Mouse (Mus musculus) right cerebral cortex, postnatal 10 days (tissue): ENCODE measurements around the gene Tmem40.
A peak's percentile ranks its signal among the peaks of the same experiment; 100 is the strongest.

ENCODE experiments used
- DNase-seq, 2 experiments: peaks; one replicate each; pipeline ENCODE4 v3.0.0; 2021; ENCODE audit warnings: low spot score in 2 of 2

The Tmem40 gene

DNA sequence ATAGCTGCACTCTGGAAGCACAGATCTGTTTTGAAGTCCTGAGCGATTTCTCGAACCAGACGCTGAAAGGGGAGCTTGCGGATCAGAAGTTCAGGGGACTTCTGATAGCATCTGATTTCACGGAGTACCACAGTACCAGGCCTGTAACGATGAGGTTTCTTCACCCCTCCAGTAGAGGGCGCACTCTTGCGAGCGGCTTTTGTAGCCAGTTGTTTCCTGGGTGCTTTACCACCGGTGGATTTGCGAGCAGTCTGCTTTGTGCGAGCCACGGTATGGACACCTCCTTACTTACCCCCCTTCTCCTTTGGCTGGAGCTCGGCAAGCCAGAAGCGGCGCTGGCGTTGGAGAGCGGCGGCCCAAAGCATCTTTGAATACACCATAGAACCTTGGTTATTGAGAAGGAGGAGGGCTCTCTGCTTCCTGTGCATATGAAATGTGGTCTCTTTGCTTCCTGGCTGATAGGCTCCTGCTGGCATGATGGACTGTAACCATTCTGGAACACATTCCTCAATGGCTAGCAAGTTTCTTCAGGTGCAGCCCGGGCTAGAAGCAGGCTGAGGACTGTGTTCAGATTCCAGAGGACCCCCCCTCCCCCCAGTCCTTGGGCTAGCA, 8.0 kb upstream of the Tmem40 start:
- DNase-seq: no peak

- DNase-seq: no peak
Measured at GRCm38 (mm10) chr6:115768207-115768606, 6.0 kb upstream of the Tmem40 start.

- no peak for DNase-seq
Measured at GRCm38 (mm10) chr6:115767357-115767756, 5.1 kb upstream of the Tmem40 start.

- peak; percentile 81 to 85 for DNase-seq
Measured at GRCm38 (mm10) chr6:115764179-115764578, 2.0 kb upstream of the Tmem40 start.

- DNase-seq: no peak
Measured at GRCm38 (mm10) chr6:115760982-115761381, 1.2 kb downstream of the Tmem40 start.

GRCm38 (mm10) chr6:115760137-115760536, 2.1 kb downstream of the Tmem40 start:
- no peak for DNase-seq

DNA sequence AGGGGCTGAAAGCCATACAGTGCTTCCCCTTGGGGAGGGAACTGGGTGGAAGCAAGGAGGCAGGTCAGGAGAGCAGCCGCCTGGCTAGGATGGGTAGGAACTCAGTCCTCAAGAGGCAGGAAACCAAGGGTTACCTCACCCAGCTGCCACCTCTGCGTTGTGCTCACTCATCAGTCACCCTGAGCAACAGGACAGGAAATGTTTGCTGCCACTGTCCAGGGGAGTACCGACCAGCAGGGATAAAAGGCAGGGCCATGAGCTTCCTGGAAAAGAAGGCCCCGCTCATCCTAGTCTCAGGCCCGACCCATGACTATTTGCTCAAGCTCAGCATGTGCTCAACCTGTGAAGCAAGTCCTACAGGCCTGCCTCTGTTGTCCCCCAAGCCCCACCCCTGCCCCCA, 2.7 kb downstream of the Tmem40 start:
- DNase-seq: no peak

DNA sequence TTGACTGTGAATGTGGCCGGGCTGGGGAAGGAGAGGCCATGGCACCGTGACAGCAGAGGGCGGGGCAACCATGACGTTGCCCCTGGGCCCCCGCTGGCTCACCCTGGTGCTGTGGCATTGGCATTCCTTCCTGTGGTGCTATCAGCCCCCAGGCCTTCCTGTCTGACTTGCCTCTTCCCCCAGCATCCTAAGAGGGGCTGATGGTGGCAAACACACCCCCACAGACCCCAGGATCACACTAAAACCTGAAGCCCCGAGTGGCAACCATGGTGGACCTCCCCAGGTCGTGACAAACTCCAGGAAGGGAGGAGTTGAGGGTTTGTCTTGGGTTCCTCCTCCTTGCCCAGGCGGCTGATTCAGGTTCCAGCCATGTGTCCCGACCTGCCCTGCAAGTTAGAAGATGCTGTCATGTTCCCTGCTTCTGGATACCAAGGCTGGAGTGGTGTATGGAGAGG, 3.2 kb downstream of the Tmem40 start:
- DNase-seq: no peak

DNA sequence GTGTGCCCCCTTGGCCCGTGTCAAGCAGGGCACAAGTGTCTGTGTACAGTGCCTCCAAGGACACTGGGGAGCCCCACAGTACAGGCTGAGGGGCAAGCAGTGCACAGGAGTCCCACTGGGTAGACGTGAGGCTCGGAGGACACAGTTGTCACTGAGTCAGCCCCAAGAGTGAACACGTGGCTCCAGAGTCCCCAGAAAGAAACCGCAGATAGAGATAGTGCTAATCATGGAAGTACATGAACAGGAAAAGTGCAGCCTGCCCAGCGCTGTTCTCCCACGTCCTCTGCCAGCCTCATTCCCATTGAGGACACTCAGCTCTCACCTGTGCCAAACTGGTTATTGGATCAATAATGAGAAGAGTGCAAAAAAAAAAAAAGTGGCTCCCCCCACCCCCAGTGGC, 6.7 kb downstream of the Tmem40 start:
- no peak for DNase-seq

- DNase-seq: no peak
Measured at GRCm38 (mm10) chr6:115746326-115746725, 15.9 kb downstream of the Tmem40 start.

GRCm38 (mm10) chr6:115743569-115743968, 18.6 kb downstream of the Tmem40 start:
- DNase-seq: no peak

DNA sequence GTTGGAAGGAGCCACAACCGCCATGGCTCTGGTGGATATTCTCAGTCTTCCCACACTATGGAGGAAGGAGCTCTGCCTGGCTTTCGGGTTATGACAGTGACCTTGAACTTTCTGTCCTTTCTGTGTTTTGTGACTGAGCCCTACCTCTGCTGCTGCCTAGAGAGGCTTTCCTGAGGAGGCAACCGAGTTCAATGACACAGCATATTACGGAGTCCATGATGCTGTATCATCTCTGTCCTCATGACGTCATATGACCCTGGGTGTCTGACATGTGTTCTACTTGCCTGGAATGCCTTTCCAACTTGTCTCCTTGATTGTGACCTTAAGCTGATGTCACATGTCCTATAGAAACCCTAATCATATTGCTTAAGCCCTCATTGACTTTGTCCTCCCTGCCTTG, 23.2 kb downstream of the Tmem40 start:
- no peak for DNase-seq

DNA sequence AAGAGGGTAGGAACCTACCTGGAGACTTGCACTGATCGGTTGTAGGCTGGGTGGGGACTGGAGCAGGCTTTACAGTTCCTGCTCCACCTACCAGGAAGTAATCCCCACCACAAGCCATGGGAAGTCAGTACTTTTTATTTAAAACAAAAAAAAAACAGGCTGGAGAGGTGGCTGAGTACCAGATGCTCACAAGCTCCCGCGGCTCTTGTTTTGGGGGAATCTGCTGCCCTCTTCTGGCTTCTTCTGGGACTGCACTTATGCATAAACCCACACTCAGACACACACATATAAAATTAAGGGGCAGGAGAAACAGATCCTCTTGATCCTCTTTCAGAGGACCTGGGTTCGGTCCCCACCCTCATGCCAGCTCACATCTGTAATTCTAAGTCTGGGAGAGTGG, 27.3 kb downstream of the Tmem40 start:
- DNase-seq: peak in 1 of 2 experiments; percentile 71

- DNase-seq: no peak
Measured at GRCm38 (mm10) chr6:115732341-115732928, 29.8 kb downstream of the Tmem40 start.

- no peak for DNase-seq
Measured at GRCm38 (mm10) chr6:115730560-115731342, 31.5 kb downstream of the Tmem40 start.

- DNase-seq: no peak
Measured at GRCm38 (mm10) chr6:115727570-115727969, 34.6 kb downstream of the Tmem40 start.

DNA sequence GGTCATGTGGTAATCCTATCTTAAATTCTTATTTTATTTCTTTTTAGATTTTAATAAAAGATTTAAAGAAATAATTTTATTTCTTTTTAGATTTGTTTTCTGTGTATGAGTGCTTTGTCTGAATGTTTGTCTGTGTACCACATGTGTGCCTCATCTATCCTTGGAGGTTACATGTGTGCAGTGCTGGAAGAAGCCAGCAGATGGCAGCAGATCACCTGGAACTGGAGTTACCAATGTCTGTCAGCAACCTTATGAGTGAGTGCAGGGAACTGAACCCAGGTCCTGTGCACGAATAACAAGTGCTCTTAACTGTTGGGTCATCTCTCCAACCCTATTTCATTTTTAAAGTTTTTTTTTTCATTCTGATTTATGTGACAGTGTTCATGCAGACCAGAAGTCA, 35.1 kb downstream of the Tmem40 start:
- peak in 1 of 2 experiments; percentile 43 for DNase-seq

DNA sequence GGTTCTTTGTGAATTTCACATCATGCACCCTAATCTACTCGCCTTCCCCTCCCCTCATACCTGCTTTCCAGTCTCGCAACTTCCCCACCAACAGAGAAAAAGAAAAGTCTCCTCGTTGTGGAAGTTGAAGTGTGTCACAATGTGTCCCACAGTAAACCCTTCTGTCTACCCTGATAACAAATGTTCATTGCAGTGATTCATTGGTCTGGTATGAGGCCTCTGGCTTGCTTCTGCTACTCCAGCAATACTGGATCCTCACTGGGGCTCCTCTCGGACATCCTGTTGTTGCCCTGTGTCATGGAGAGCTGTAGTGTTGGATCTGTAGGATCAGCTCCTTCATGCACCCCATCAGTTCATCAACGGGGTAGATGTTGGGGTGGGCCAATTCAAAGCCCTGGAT, 40.0 kb downstream of the Tmem40 start:
- DNase-seq: no peak

DNA sequence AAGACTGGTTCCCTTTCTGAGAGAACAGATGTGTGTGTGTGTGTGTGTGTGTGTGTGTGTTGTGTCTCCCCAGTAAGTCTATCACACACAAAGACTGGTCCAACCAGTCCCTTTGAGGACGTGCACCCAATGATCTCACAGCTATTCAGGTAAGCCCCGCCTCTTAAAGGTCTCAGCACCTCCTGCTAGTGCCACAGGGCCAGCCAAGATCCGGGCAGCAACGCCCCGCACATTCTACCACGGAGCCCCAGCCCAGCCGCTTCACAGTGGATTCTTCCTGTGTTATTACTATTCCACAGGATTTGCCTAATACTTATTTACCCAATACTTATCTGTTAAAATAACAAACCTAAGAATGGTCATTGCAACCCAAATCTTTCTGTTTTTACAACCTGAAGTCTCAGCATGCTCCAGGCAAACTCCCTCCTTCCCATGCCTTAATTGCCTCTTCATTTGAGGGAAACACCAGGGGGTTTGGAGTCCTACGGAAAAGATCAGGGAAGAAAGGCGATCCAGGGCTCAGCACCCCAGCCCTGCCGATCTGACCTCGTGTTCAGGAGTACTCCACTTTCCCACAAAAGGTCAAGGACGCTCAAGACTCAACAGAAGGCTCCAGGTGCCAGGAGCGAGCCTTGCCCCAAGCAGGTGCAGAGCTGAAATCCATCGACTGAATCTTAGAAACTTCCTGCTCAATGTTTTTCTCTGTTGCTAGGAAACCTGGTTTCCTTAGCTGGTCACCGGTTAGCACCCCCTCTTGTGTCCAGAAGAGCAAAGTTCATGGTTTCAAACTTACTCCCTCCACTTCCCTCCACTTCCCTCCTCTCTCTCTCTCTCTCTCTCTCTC, 44.3 kb downstream of the Tmem40 start:
- DNase-seq: peak in 1 of 2 experiments; percentile 42

DNA sequence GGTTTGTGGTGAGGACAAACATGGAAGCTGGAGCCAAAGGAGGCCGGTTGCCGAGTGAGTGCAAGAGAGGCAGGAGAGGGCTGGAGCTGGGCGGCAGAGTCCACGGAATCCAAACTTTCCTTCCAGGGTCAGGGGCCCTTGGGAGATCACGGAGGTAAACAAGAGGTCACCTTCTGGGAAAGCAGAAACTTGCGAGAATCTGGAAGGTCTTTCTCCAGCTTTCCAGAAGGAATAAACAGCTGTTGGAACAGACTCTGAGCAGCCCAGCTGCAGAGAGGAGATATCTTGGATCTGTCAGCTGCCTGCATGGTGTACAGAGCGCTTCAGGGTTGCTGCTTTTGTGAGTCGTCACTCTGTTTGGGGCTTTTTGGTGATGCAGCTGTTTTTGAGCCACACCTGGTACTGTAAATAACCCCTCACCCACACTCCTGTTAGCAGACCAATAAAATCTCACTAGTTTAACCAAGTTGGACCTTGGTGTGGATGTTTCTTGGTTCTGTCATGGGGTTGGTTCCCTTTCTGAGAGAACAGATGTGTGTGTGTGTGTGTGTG, 45.0 kb downstream of the Tmem40 start:
- no peak for DNase-seq

DNA sequence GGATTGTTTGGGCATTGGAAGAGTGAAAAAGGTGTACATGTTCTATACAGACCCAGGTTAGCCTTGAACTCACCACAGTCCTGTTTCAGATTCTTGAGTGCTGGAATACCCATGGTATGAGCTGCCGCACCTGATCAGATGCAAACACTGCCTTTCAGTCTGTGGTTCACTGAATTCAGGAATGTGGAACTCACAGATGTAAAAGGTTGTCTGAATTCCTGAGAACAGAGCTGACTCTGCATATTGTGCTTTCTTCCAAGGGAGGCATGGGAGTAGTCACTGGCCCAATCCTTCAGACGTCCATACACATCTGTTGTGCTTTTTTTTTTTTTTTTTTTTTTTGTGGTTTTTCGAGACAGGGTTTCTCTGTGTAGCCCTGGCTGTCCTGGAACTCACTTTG, 50.9 kb downstream of the Tmem40 start:
- no peak for DNase-seq

DNA sequence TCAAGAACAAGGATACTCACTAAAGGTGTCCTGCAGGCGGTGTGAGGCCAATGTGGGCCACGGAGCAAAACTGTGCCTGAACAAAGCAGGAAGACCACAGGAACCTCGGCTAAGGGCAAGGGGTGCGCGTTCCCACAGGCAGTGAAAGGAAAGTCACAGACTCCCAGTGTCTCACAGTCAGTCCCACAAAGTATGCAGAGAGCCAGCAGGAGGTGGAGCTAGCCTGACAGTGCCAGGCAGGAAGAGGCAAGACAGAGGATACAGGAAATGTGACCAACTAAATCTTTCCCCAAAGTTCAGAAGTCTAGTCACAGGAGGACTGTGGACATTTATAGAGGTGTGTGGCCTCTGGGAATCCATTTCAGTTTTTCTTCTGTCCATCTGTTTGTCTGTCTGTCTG, 59.3 kb downstream of the Tmem40 start:
- DNase-seq: no peak
